Mouse (Mus musculus) lung, adult 2 months (tissue): ENCODE data around the gene Gm17555.

Experiments
- CTCF ChIP-seq: fragments of 200-500 bp; IDR thresholded peaks from 2 replicates; pipeline ENCODE4 v1.5.1; 2011; ENCODE audit warnings: mild to moderate bottlenecking, low read length, control low read depth; ENCODE audit not compliant: insufficient read depth
- POLR2A ChIP-seq: fragments of 200-500 bp; IDR thresholded peaks from 2 replicates; pipeline ENCODE4 v1.6.1; 2011; ENCODE audit warnings: low read depth, mild to moderate bottlenecking, control low read depth, low read length, borderline replicate concordance; ENCODE audit errors: extremely low read depth

GRCm38 (mm10) chr2:126165277-126166018, 49.5 kb upstream of the Gm17555 start:
- no peak for TF ChIP-seq CTCF
- no peak for TF ChIP-seq POLR2A
